Mouse (Mus musculus) monocyte, adult 2 months (primary cell): Measurements from ENCODE around the gene Cbr3.
"Not testable (repeated sequence)": the region's sequence is repeated elsewhere in the genome, so short reads cannot be mapped to it uniquely, and the experiment has no call there.

Experiments
- DNase-seq, 2 experiments: peaks; one replicate each; pipeline ENCODE4 v3.0.0; 2022; ENCODE audit warnings: low spot score in 2 of 2, low read depth in 1 of 2

Gene Cbr3

GRCm38 (mm10) chr16:93682689-93683507, at the start of gene Cbr3:
Gene Cbr3 (plus strand): TSS chr16:93683215.
- DNase-seq = peak in 1 of 2 experiments; percentile 33

GRCm38 (mm10) chr16:93644006-93644405, 39.0 kb upstream of the Cbr3 start:
- no peak for DNase-seq

GRCm38 (mm10) chr16:93648441-93649183, 34.4 kb upstream of the Cbr3 start:
- no peak for DNase-seq

GRCm38 (mm10) chr16:93667976-93668375, 15.0 kb upstream of the Cbr3 start:
- no peak for DNase-seq

- DNase-seq = no peak
These were observed 13.5 kb upstream of the Cbr3 start for GRCm38 (mm10) chr16:93669521-93669920.

GRCm38 (mm10) chr16:93670466-93670865, 12.5 kb upstream of the Cbr3 start:
- not testable (repeated sequence) for DNase-seq

- no peak for DNase-seq
These were observed 12.0 kb upstream of the Cbr3 start for GRCm38 (mm10) chr16:93671064-93671463.

- DNase-seq = no peak
These were observed 6.6 kb upstream of the Cbr3 start for GRCm38 (mm10) chr16:93676376-93676775.

GRCm38 (mm10) chr16:93678206-93678605, 4.8 kb upstream of the Cbr3 start:
- no peak for DNase-seq

GRCm38 (mm10) chr16:93679165-93679564, 3.9 kb upstream of the Cbr3 start:
- DNase-seq = no peak

- DNase-seq = no peak
These were observed 793 bp upstream of the Cbr3 start for GRCm38 (mm10) chr16:93682156-93682688.

- no peak for DNase-seq
These were observed 657 bp downstream of the Cbr3 start for GRCm38 (mm10) chr16:93683508-93684236.

GRCm38 (mm10) chr16:93684441-93684840, 1.4 kb downstream of the Cbr3 start:
- DNase-seq = no peak

GRCm38 (mm10) chr16:93685783-93686182, 2.8 kb downstream of the Cbr3 start:
- not testable (repeated sequence) for DNase-seq

GRCm38 (mm10) chr16:93686421-93686820, 3.4 kb downstream of the Cbr3 start:
- no peak for DNase-seq

- no peak for DNase-seq
These were observed 3.9 kb downstream of the Cbr3 start for GRCm38 (mm10) chr16:93686945-93687344.

- no peak for DNase-seq
These were observed 8.3 kb downstream of the Cbr3 start for GRCm38 (mm10) chr16:93691206-93691841.

- no peak for DNase-seq
These were observed 9.7 kb downstream of the Cbr3 start for GRCm38 (mm10) chr16:93692744-93693143.

- DNase-seq = no peak
These were observed 24.1 kb downstream of the Cbr3 start for GRCm38 (mm10) chr16:93707116-93707515.

GRCm38 (mm10) chr16:93709217-93709616, 26.2 kb downstream of the Cbr3 start:
- DNase-seq = no peak

- peak; percentile 36 to 69 for DNase-seq
These were observed 27.9 kb downstream of the Cbr3 start for GRCm38 (mm10) chr16:93710924-93711323.
